Mouse (Mus musculus) stomach, embryonic 14.5 days (tissue): ENCODE results near the gene Krtap4-7. TPM values are rescaled to one million over a fixed set of nuclear protein-coding genes. Genes with fewer than 3 reads are reported as not detected.

Source experiments
- ATAC-seq: fragments of 200-750 bp; cut with Nextera tagmentation; 2 replicates; pipeline ENCODE4 v1.8.0; 2017; ENCODE audit warnings: low read depth, moderate TSS enrichment; ENCODE audit not compliant: insufficient number of reproducible peaks, insufficient read depth, low FRiP score
- H3K27ac ChIP-seq: fragments of 300-500 bp; sonication (generic); 2 replicates; pipeline ENCODE4 v1.5.1; 2014; ENCODE audit warnings: mild to moderate bottlenecking, low read length, moderate library complexity, mixed read lengths
- H3K27me3 ChIP-seq: fragments of 300-500 bp; sonication (generic); 2 replicates; pipeline ENCODE4 v1.6.1; 2014; ENCODE audit warnings: low read length, control low read depth, mixed read lengths; ENCODE audit not compliant: control insufficient read depth, insufficient read depth
- H3K36me3 ChIP-seq: fragments of 300-500 bp; sonication (generic); 2 replicates; pipeline ENCODE4 v1.6.1; 2014; ENCODE audit warnings: mild to moderate bottlenecking, control low read depth, low read length, moderate library complexity, mixed read lengths; ENCODE audit not compliant: control insufficient read depth, insufficient read depth
- H3K4me1 ChIP-seq: fragments of 300-500 bp; sonication (generic); 2 replicates; pipeline ENCODE4 v1.6.1; 2014; ENCODE audit warnings: low read length, control low read depth, mixed read lengths; ENCODE audit not compliant: control insufficient read depth, insufficient read depth
- H3K4me2 ChIP-seq: fragments of 300-500 bp; sonication (generic); replicated peaks from 2 replicates; pipeline ENCODE4 v1.6.1; 2014; ENCODE audit warnings: low read depth, low read length, control low read depth
- H3K4me3 ChIP-seq: fragments of 300-500 bp; sonication (generic); 2 replicates; pipeline ENCODE4 v1.5.1; 2014; ENCODE audit warnings: low read depth, low read length, control low read depth
- H3K9ac ChIP-seq: fragments of 300-500 bp; sonication (generic); replicated peaks from 2 replicates; pipeline ENCODE4 v1.6.1; 2014; ENCODE audit warnings: low read depth, mild to moderate bottlenecking, control low read depth, low read length, moderate library complexity, mixed read lengths
- H3K9me3 ChIP-seq: fragments of 300-500 bp; sonication (generic); 2 replicates; pipeline ENCODE4 v1.6.1; 2016; ENCODE audit warnings: low read depth, low read length, control low read depth; ENCODE audit not compliant: control insufficient read depth
- WGBS: fragments of 180-500 bp; shearing (Covaris S2); extraction: QIAGEN DNeasy Blood & Tissue Kit; methylation state at CpG from one replicate; pipeline ENCODE4 v1.1.7; 2014; 5-methylcytosine and 5-hydroxymethylcytosine counted together
- polyA plus RNA-seq: library from polyadenylated mRNA; unstranded; fragments of >200 nt; fragmentation: Nextera tagmentation; extraction: Ambion mirVana; gene quantifications from 2 replicates; pipeline ENCODE4 v1.2.1, GENCODE M21; 2014

The Krtap4-7 gene
- polyA plus RNA-seq, 1 experiment from 2014 or later, result not detected

GRCm38 (mm10) chr11:99650136-99650535 is 6.2 kb upstream of the Krtap4-7 start, which contains the start of gene Gm11555:
Gene Gm11555, minus strand, starts transcription at chr11:99650236.
- Histone ChIP-seq H3K4me2 (no peak within 1 kb of the TSS), H3K4me1 (no peaks in the 10 kb centered on the region), H3K36me3 (no peaks in the 10 kb centered on the region), H3K27me3 (no peaks in the 10 kb centered on the region), H3K9ac (no peak within 1 kb of the TSS), H3K9me3 (no peaks in the 10 kb centered on the region), H3K4me3 (no peak within 1 kb of the TSS), H3K27ac (no peak within 1 kb of the TSS)
- ATAC-seq, result no peak
- 83% methylated on average over 2 of the region's 2 CpGs for WGBS

DNA sequence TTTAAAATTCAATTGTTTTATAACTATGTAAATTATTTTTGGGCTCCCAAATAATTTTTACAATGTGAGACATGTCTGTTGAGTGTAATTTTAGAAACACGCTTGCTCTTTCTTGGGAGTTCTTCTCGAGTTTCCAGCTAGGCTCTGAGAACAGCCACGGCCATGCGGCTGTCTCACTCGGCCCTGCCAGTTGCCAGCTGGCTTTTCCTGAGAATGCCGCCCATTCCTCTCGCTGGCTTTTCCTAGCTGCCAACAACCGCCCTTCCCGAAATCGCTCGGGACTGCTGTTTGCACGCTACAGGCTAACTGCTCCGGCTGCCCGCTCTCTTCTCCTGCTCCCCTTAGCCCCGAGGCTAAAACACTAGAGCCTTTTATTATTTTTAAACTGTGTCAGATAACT is 2.6 kb upstream of the Krtap4-7 start:
- Histone ChIP-seq H3K36me3 (no peaks in the 10 kb centered on the region), H3K27ac (no peak overlapping the region), H3K9me3 (no peaks in the 10 kb centered on the region), H3K4me3 (no peak overlapping the region), H3K4me1 (no peaks in the 10 kb centered on the region), H3K27me3 (no peaks in the 10 kb centered on the region), H3K9ac (no peak overlapping the region), H3K4me2 (no peak overlapping the region)
- WGBS, result 86% methylated on average over 15 of the region's 15 CpGs
- ATAC-seq, result no peak

GRCm38 (mm10) chr11:99644351-99644750 is 462 bp upstream of the Krtap4-7 start:
- H3K9ac ChIP-seq, result no peak overlapping the region
- WGBS, result 77% methylated on average over 3 of the region's 3 CpGs

GRCm38 (mm10) chr11:99640926-99641325 is 3.0 kb downstream of the Krtap4-7 start:
- WGBS, result 31% methylated on average over 1 of the region's 1 CpGs

More at GRCm38 (mm10) chr11:99644351-99644750, 462 bp upstream of the Krtap4-7 start:
- no peak for ATAC-seq
- no peak overlapping the region for H3K27ac ChIP-seq
- H3K36me3 ChIP-seq, result no peaks in the 10 kb centered on the region
- H3K9me3 ChIP-seq, result no peaks in the 10 kb centered on the region
- no peak overlapping the region for H3K4me2 ChIP-seq
- H3K4me3 ChIP-seq, result no peak overlapping the region
- H3K4me1 ChIP-seq, result no peaks in the 10 kb centered on the region
- no peaks in the 10 kb centered on the region for H3K27me3 ChIP-seq

DNA sequence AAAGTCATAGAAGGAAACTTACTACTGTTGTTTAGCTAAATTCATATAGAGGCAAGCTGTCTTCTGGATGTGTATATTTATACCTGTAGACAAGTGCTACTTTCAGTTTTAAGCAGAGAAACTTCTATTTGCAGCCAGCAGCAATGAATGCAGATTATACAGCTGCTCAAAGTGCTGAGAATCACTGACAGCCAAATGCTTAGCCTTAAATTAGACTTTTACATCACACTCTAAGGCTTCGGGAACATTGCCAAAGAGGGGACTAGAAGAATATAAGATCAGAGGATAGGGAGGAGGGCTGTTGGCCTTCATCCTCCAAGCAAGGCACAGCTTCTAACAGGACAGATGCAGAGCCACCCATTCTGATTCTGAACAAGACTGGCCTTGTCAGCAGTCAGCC is 6.8 kb downstream of the Krtap4-7 start:
- Histone ChIP-seq H3K4me2 (no peak overlapping the region), H3K27me3 (no peaks in the 10 kb centered on the region), H3K27ac (no peak overlapping the region), H3K9ac (no peak overlapping the region), H3K4me1 (no peaks in the 10 kb centered on the region), H3K36me3 (no peaks in the 10 kb centered on the region), H3K4me3 (no peak overlapping the region), H3K9me3 (no peaks in the 10 kb centered on the region)
- WGBS, result 67% methylated on average over 1 of the region's 1 CpGs
- ATAC-seq, result no peak

More at GRCm38 (mm10) chr11:99640926-99641325, 3.0 kb downstream of the Krtap4-7 start:
- Histone ChIP-seq H3K9ac (no peak overlapping the region), H3K4me1 (no peaks in the 10 kb centered on the region), H3K9me3 (no peaks in the 10 kb centered on the region), H3K4me3 (no peak overlapping the region), H3K27ac (no peak overlapping the region), H3K36me3 (no peaks in the 10 kb centered on the region), H3K27me3 (no peaks in the 10 kb centered on the region), H3K4me2 (no peak overlapping the region)
- ATAC-seq, result no peak

DNA sequence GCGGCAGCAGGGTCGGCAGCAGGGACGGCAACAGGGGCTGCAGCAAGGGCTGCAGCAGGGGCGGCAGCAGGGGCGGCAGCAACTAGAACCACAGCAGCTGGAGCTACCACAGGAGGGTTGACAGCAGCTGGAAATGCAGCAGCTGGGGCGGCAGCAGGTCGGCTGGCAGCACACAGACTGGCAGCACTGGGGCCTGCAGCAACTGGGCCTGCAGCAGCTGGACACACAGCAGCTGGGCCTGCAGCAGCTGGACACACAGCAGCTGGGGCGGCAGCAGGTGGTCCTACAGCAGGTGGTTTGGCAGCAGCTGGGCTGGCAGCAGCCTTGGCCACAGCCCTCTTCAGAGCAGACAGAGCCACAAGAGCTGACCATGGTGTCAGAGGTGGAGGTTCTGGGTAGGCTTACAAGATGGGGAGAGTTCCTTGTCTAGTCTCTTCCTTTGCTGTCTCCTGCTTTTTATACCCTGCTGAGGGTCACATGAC is 9.2 kb downstream of the Krtap4-7 start, which contains the start of gene Krtap4-2:
Gene Krtap4-2 (minus strand): TSS at position 432 of the 482 bp plus-strand sequence.
- 30% methylated on average over 8 of the region's 8 CpGs for WGBS
- Histone ChIP-seq H3K4me3 (no peak within 1 kb of the TSS), H3K4me2 (no peak within 1 kb of the TSS), H3K36me3 (no peaks in the 10 kb centered on the region), H3K27ac (no peak within 1 kb of the TSS), H3K9me3 (no peaks in the 10 kb centered on the region), H3K27me3 (no peaks in the 10 kb centered on the region), H3K4me1 (no peaks in the 10 kb centered on the region), H3K9ac (no peak within 1 kb of the TSS)
- no peak for ATAC-seq

DNA sequence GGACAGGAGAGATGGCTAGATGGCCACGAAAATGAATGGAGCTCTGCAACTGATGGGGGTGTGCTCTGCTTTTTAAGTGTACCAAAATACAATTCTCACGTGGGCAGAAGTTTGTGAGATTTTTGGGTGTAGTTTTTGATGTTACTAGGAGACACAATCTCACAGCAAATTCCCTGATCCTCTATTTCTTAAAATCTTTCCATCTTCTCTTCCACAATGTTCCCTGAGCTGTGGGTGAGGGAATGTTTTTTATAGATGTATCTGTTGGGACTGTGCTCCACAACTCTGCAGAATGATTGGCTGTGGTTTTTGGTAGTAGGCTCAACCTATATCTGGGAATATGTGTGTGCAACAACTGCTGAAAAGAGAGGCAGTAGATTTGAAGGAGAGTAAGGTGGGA is 10.6 kb downstream of the Krtap4-7 start:
- H3K4me3 ChIP-seq, result no peak overlapping the region
- H3K36me3 ChIP-seq, result no peaks in the 10 kb centered on the region
- H3K27me3 ChIP-seq, result no peaks in the 10 kb centered on the region
- no peak for ATAC-seq
- H3K9ac ChIP-seq, result no peak overlapping the region
- H3K27ac ChIP-seq, result no peak overlapping the region
- H3K4me1 ChIP-seq, result no peaks in the 10 kb centered on the region
- no peak overlapping the region for H3K4me2 ChIP-seq
- H3K9me3 ChIP-seq, result no peaks in the 10 kb centered on the region
- WGBS, result 72% methylated on average over 2 of the region's 2 CpGs

DNA sequence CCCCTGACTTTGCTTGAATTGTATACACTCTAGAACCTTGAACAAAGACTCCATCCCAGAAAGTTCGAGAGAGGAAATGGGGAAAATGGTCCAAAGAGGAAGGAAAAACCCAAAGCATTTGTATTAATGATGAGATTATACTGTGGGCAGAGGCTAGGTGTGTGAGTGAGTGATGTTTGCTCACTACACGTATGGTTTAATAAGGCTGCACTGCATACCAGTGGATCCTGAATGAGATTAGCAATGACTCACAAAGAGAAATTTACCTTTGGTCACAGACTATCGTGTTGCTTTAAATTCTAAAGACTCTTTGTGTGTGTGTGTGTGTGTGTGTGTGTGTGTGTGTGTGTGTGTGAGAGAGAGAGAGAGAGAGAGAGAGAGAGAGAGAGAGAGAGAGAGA is 13.0 kb downstream of the Krtap4-7 start:
- WGBS, result 62% methylated on average over 3 of the region's 3 CpGs
- Histone ChIP-seq H3K4me1 (no peaks in the 10 kb centered on the region), H3K4me3 (no peak overlapping the region)

GRCm38 (mm10) chr11:99628138-99628537 is 15.8 kb downstream of the Krtap4-7 start, which contains the start of gene Krtap4-1:
Gene Krtap4-1, minus strand, starts transcription at chr11:99628238.
- Histone ChIP-seq H3K9me3 (no peaks in the 10 kb centered on the region), H3K36me3 (no peaks in the 10 kb centered on the region), H3K27ac (no peak within 1 kb of the TSS), H3K4me3 (no peak within 1 kb of the TSS), H3K9ac (no peak within 1 kb of the TSS), H3K27me3 (no peaks in the 10 kb centered on the region), H3K4me1 (no peaks in the 10 kb centered on the region), H3K4me2 (no peak within 1 kb of the TSS)
- ATAC-seq, result no peak
- WGBS, result 83% methylated on average over 4 of the region's 4 CpGs

More for the DNA sequence above, 13.0 kb downstream of the Krtap4-7 start:
- Histone ChIP-seq H3K27ac (no peak overlapping the region), H3K9me3 (no peaks in the 10 kb centered on the region), H3K4me2 (no peak overlapping the region), H3K9ac (no peak overlapping the region), H3K27me3 (no peaks in the 10 kb centered on the region), H3K36me3 (no peaks in the 10 kb centered on the region)
- ATAC-seq, result no peak
